Mouse (Mus musculus) ovary, postnatal 10 days (tissue): ENCODE measurements around the gene Cyp46a1.

Experiments used
- DNase-seq: peaks from one replicate; pipeline ENCODE4 v3.0.0; 2022; ENCODE audit warnings: low spot score

The Cyp46a1 gene

DNA sequence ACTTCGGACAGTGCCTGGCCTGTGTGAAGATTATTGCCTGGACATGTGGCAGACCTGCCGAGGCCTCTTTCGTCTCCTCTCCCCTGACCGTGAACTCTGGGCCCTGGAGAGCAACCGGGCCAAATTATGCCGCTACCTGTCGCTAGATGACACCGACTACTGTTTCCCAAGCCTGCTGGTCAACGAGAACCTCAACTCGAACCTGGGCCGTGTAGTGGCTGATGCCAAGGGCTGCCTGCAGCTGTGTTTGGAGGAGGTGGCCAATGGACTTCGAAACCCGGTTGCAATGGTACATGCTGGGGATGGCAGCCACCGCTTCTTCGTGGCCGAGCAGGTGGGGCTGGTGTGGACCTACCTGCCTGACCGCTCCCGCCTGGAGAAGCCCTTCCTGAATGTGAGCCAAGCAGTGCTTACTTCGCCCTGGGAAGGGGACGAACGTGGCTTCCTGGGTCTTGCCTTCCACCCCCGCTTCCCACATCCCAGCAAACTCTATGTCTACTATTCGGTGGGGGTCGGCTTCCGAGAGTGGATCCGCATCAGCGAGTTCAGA is 22.4 kb upstream of the Cyp46a1 start:
- no peak for DNase-seq

DNA sequence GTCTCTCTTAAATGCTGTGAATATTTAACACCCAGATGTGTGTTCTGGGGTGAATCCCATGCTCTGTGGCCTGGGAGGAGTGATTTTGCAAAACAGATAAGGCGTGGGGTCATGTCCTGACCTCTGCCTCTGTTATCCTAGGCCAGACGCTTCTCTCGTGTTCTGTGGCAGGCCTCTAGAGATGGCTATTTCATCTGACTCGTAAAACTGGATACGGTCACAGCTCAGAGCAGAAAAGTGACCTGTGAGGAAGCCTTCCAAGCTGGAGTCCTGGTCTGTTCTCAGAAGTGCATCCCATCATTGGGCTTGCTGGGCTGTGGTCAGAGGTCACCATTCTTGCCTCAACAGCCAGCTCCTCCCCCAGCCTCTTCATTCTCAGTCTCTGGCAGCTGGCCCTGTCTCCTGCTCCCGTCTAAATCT is 21.7 kb upstream of the Cyp46a1 start:
- DNase-seq, result no peak

DNA sequence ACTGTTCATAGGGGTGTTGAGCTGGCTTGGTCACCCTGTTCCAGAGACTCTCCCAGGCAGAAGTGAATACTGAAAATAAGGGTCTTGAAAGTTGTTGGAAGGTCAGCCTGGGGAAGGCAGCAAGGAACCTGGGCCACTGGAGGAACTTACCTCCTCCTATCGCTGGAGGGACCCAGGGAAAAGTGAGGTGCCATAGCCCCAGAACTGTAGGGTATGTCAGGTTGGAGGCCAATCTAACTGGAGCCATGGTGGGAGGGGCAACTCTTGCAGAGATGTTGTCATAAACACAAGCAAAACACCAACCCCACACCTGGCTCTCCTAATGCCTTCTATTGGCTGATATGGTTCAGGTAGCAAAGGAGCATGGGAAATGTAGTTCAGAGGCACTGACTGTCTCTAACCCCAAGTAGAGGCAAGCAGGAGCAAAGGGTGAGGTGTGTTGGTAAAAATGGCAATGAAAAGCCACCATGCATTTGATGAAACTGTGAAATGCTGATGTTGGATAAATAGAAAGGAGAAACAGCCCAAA is 20.9 kb upstream of the Cyp46a1 start:
- no peak for DNase-seq

DNA sequence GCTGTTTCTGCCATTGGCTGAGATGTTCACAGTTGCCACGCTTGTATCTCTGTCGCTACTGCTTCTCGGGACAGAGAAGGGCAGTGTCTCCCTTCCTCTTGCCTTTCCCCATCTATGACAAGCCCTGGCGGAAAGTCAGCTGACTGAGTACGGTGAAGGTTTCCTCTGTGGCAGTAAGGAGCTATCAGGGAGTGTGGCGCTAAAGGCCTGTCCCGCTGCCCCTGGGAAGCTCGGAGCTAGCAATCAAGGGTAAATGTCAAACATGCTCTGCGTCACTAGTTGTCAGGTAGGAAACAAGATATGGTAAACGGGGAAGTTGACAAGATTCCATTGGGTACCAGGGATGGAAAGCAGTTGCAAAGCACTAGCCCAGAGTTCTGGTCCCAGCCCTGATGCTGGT is 18.4 kb upstream of the Cyp46a1 start:
- DNase-seq, result no peak

DNA sequence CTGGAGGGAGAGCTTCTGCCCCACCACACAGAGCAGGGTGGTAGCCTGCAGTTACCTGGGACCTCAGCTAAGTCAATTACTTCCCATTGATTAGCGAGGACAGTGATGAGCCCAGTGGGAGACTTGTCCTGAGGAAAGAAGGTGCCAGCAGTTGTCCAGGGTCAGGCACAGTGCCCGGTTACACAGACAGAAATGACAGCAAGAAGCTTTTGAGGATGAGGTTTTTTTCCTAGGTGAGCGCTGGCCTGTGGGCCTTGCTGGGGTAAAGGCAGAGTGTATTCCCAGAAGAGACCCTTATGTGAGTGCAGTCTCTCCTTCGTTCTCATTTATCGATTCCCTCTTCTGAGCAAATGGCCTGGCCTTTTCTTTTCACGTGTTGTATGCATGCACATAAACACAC is 17.5 kb upstream of the Cyp46a1 start:
- DNase-seq, result no peak

DNA sequence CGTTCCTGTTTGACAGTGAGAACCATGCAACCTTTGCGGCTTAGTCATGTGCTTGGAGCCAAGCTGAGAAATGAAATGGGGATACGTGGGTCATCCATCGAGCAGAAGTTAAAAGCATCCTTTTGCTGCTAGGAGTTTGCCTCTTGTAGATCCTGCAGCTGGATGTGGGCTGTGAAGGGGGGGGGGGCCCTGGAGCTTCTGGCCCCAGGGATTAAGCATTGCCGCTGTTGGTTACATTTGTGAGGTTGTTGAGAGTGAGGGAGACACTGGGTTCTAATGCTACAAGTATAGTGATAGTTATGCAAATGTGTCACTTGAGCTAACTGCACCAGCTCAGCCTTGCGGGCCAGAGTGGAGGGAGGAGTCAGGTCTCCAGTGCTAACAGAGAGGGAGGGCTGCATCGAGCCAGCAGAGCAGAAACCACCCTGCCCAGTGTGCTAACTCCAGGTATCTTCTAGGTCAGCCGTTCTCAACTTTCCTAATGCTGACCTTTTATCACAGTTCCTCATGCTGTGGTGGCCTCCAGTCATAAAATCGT is 16.9 kb upstream of the Cyp46a1 start:
- no peak for DNase-seq

DNA sequence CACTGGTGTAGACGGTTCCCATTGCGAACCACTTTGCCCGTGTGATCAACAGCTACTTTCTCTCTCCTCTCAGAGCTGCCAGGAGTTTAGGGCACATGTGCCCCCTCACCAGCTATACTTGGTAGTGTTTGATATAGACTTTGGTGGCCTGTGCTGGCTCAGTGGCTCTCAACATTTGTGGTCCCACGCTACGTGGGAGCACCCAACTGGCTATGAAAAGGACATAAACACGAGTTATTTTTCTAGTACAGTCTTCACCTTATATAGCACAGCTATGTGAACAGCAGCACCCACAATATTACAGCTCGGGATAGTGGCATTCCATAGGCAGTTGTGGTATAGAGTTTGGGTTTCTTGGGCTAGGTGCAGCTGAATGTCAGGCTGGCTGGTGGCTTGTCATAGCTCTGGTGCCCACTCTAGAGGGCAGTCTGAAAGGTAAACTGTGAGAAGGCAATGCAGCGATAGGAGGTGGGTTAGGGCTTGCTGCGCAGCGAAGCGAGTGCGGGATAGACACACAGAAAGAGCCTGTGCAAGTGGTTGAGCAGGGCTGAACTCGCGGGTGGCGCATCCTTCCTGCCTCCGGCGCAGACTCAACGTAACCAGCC is 16.3 kb upstream of the Cyp46a1 start:
- DNase-seq, result no peak

DNA sequence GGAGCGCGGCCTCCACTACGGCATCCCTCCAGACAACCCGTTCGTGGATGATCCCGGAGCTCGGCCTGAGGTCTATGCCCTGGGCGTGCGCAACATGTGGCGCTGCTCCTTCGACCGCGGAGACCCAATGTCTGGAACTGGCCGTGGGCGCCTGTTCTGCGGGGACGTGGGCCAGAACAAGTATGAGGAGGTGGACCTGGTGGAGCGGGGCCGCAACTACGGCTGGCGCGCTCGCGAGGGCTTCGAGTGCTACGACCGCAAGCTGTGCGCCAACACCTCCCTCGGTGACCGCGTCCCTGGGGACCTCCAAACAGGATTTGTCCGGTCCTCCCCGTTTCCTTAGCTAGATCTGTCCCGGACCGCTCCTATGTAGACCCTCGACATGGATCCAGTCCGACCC is 15.7 kb upstream of the Cyp46a1 start:
- DNase-seq, result no peak

DNA sequence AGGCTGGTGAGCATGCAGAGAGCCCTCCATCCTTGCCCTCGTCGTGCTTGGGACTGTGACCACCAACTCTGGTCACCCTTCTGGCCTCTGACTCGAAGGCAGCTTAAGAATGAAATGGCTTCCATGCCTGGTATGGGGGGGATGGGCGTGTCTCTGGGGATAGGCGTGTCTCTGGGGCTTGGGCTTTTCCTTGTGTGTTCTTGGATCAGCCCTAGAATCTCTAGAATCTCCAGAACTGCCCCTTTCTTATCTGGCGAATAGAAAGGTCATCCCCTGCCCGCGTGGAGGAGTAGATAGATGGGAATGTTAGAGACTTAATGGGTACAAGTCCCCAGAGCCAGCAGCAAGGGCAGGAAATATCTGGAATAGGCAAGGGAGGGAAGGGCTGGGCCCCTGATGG is 14.1 kb upstream of the Cyp46a1 start:
- DNase-seq, result no peak

DNA sequence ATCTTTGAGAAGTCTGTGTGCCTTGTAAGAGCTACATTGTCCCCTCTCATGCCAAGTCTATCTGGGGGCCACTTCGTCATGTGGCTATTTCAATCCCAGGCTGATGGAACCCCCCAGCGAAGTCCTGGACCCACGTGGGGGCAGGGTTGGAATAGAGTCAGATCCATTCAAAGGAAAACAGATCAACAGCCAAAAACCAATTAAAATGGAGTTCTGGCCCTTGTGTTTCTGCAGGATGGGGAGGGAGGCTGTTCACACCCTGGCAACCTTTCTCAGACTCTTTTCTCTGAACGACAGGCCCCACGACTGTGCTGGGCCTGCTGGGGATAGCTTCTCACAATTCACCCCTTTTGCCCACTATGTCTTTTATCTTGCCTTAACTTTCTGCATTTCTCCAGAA is 7.8 kb upstream of the Cyp46a1 start:
- DNase-seq, result no peak

DNA sequence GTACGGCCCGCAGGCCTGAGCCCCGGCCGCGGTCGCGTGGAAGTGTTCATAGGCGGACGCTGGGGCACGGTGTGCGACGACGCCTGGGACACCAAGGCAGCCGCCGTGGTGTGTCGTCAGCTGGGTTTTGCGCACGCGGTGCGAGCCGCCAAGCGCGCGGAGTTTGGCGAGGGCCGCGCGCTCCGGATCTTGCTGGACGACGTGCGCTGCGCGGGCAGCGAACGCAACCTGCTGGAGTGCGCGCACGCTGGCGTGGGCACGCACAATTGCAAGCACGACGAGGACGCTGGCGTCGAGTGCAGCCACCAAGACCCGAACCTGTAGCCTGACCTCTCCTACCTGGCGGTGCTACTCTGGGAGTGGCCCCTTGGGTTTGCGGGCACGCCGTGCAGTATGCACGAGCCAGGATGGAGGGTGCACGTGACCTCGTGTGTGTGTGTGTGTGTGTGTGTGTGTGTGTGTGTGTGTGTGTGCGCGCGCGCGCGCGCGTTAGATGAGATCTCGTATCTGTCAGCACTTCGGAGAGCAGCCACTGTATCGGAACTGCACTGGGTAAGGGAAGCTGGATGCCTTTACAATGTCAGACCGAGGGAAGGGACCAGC is 6.2 kb upstream of the Cyp46a1 start:
- no peak for DNase-seq

DNA sequence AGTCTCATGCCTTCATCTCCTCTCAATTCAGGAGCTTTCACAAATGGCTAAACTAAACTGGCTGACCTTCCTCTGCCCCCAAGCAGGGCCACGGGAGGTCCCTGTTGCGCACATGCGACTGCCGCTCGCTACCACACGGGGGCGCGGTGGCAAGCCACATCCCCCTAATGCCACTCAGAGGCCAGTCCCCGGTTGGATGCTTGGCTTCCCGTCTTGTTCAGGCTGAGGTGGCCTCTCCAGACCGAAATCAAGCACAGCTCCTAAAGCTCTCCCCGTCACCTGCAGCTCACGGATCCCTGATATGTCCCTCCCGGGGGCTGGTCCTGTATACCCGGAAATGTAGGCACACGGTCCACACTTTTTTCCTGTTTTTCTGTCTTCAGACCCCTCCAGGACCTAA is 1.1 kb upstream of the Cyp46a1 start:
- peak; percentile 68 for DNase-seq

DNA sequence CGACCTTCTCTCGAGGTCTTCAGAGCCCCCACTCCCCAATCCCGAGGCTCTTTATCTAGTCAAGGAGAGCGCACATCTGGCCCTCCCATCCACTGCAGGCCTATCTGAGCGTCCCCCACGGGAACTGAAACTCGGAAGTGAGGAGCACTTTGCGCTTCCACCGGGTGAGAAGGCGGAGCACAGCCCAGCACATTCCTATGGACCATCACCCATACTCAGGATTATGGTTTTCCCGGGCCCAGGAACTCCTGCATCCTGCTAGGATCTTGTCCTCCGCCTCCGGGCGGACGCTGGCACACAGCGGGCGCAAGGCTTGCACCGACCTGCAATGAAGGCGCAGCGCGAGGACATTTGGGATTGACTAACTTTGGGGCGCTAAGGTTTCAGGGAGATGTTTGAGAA is 699 bp upstream of the Cyp46a1 start:
- DNase-seq, result no peak

DNA sequence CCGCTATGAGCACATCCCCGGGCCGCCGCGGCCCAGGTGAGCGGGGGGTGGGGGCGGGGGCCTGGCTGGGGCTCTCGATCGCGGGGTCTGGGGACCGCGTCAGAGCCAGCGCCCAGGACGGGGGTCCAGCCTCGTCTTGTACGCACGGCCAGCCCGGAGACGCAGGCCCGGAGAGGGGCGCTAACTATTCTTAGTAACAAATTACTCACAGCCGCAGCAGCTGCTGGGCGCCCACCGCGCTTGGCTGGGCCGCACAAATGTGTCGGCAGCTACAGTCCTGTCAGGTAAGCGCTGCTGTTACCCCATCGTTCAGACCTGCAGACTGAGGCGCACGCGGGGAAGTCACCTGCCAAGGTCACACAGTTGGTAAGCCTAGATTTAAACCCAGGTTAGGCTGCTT is 348 bp downstream of the Cyp46a1 start:
- no peak for DNase-seq

DNA sequence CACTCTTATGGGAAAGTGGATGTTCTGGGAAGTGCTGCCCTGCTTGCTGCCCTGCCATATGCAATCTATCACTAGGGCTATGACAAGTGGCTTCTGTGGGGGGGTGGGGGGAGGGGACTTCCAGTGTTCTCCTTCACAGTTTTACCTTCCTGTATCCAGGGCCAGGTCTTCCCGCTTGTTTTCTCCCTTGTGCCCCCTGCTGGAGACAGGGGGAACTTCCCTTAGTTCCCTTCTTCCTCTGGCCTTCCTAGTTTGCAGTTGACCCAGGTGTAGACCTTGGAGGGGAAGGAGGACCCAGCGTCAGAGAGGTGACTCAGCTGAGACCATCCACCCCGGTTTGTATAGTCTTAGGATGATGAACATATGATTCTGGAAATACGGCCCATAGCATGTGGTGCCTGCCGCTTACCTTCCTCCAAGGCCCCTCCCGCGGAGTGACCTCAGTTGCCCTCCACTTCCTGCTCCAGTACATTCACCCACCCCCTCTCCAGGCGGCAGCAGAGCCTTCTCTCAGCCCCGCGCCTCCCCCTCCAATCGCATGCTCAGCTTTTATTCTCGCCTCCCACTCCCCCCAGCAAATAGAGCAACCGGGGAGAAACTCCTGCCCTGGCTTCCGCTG is 4.5 kb downstream of the Cyp46a1 start:
- no peak for DNase-seq

DNA sequence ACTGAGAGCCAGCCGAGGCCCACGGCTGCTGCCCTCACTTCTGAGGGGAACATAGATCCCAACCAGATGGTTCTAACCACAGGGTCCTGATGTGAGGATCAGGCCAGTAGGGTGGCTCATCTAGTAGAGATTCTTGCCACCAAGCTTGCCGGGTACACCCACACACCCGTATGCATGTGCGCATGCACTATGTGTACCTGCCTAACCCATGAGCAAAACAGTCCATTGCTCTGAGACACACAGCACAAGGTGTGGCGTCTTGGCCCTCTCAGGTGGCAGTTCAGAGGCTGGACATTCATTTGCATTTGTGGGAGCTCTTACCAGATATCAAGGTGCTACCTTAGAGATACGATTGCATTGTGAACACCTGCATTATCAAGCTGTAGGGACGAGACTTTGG is 14.0 kb downstream of the Cyp46a1 start:
- DNase-seq, result no peak

DNA sequence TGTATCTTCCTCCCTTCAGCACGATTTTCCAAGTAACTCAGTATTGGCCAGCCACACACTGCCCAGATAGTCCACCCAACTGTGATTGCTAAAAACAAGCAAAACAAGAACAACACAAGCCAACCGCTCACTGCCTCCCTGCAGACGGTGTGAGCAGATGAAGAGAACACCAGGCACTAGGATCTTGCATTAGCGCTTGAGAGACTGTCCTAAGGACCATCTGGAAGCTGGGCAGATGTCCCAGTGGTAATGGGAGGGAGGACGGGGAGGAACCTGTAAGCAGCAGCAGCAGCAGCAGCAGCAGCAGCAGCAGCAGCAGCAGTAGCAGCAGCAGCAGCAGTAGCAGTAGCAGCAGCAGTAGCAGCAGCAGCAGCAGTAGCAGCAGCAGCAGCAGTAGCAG is 14.8 kb downstream of the Cyp46a1 start:
- DNase-seq, result no peak

DNA sequence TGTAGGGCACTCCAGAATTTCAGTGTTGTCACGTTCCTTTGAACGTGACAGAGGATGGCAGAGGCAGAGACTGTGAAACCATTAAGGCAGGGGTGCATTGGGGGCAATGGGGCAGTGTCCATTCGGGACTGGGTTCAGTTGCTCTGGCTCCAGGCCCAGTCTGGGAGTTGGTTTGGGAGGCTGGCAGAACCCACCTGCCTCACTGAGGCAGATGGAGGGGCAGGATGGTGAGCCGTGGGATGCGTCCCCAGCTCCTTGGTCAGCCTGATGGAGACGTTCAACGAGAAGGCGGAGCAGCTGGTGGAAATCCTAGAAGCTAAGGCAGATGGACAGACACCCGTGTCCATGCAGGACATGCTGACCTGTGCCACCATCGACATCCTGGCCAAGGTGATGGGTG is 16.8 kb downstream of the Cyp46a1 start:
- no peak for DNase-seq

DNA sequence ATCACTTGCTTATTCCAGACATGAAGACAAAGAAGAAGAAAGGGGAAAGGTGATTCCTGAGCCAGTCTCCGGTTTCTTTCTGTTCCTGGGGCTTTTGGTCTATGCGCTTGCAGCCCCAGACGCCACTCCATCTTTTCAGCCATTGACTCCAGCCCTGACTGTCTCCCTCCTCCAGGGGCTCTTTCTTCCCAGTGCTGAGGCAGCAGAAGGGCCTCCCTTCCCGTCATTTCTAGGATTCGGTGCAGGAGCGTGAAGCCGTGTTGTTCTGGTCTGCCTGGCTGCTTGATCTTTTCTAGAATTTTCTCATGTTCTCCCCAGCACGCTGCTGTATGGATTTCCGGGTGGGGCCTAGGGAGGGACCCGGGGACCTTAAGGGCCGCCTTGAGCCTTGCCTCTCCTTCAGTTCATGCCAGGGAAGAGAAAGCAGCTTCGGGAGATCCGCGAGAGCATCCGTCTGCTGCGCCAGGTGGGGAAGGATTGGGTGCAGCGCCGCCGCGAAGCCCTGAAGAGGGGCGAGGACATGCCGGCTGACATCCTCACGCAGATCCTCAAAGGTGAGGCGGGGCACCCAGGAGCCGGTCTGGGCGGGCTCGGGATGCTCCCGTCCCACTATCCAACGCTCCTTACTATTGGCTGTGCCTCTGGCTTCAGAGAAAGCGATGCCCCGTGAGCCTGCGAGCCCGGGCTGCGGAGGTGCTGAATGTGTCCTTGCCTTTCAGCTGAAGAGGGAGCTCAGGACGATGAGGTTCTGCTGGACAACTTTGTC is 18.4 kb downstream of the Cyp46a1 start:
- DNase-seq, result no peak

DNA sequence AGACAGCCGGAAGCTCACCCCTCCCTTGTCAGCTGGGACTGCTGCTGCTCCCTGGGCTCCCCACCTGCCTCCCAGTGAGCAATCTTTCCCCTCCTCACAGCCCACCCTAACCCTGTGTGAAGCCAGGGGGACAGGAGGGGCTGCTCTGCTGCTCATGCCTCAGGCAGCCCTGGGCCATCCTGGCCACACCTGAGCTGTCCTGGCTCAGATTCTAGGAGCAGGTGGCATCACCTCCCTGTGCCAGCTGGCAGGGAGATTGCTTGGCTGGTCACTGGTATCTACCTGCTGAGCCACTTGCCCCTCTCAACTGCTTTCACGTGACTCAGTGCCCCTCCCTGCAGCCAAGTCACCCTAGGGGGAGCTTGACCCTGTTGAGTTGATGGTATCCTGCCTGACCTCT is 20.1 kb downstream of the Cyp46a1 start:
- DNase-seq, result no peak

DNA sequence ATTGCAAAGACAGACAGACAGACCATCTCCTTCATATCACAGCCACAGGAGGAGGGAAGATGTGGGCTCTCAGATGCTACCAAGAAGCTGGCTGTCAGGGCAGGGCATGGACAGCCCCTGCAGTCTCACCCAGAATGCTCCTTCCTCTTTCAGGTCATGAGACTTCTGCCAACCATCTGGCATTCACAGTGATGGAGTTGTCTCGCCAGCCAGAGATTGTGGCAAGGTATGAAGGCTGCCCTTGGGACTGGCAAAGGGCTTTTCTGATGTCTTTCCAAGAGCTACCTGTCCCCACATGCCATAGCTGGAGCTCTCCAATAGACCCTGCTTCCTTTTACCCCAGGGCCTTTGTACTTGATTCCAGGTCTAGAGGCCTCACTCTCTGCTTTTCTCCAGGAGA is 21.1 kb downstream of the Cyp46a1 start:
- DNase-seq, result no peak

DNA sequence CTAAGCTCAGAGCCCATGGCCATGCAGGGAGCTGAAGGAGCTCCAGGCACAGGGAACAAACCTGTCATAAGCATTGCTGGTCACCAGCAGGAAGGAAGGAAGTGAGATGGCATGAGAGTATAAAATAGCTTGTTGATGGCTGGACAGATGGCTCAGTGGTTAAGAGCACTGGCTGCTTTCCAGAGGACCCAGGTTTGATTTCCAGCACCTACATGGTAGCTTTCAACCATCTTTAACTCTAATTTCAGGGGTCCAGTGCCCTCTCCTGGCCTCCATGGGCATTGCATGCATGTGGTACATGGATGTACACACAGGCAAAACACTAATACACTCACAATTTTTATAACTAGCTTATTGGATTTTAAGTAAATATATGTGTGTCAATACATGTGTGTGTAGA is 21.8 kb downstream of the Cyp46a1 start:
- no peak for DNase-seq
